Mouse (Mus musculus) ES-E14 (cell line): ENCODE results near the gene Pllp.

Experiments
- HCFC1 ChIP-seq: IDR thresholded peaks from 2 replicates; pipeline ENCODE4 v1.6.1; 2012; ENCODE audit warnings: low read length, inconsistent platforms, borderline replicate concordance; ENCODE audit not compliant: insufficient read depth
- ZC3H11A ChIP-seq: IDR thresholded peaks from 2 replicates; pipeline ENCODE4 v1.6.1; 2012; ENCODE audit warnings: low read depth, mild to moderate bottlenecking, inconsistent platforms, low read length, borderline replicate concordance

DNA sequence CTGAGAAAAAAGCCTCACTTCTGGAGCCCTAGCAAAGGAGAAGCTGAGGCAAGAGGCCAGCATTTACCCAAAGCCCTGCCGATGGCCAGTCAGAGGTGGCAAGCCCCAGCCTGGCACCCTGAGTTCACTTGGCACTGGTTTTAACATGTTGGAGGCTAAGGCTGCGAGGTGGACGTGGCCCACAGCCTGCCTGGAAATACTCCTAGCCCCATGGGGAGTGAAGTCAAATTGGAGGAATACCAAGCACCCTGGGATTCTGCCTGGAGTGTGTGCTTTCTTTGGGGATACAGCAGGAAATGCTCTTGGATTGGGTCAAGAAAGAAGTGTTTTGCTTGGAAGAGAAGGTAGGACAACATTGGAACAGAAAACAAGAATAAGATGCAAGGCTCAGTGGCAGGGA, 19.8 kb upstream of the Pllp start:
- TF ChIP-seq HCFC1: no peak
- no peak for TF ChIP-seq ZC3H11A
